Mouse (Mus musculus): ENCODE measurements around the gene Cd300lg. TPM values are rescaled to one million over a fixed set of nuclear protein-coding genes. Genes with fewer than 3 reads are reported as not detected.

The Cd300lg gene
- polyA plus RNA-seq, 1 experiment = not detected

- peaks cover 2% of the 10 kb centered on the region; the same call in 1 of the 2 replicates for H3K9me3 ChIP-seq (ENCODE audit: control insufficient read depth, low read length)
- TF ChIP-seq TAL1 (IDR thresholded peaks at IDR 0.05; ENCODE audit: low read length) (no peak), GATA1 (IDR thresholded peaks at IDR 0.05; ENCODE audit: low read length) (no peak)
- no peaks in the 10 kb centered on the region for H3K36me3 ChIP-seq (ENCODE audit: control insufficient read depth)
- H3K27me3 ChIP-seq (ENCODE audit: control insufficient read depth) = peaks cover 5% of the 10 kb centered on the region
- H3K4me3 ChIP-seq (replicated peaks) = no peak overlapping the region
- H3K4me1 ChIP-seq (ENCODE audit: control insufficient read depth) = no peaks in the 10 kb centered on the region
Observed at GRCm38 (mm10) chr11:102039487-102040137, 1.7 kb upstream of the Cd300lg start.

- TF ChIP-seq TAL1 (IDR thresholded peaks at IDR 0.05; ENCODE audit: low read length) = no peak
- no peak for TF ChIP-seq GATA1 (IDR thresholded peaks at IDR 0.05; ENCODE audit: low read length)
Observed at GRCm38 (mm10) chr11:102040138-102040524, 1.2 kb upstream of the Cd300lg start.

GRCm38 (mm10) chr11:102040646-102041045 is 663 bp upstream of the Cd300lg start:
- no peaks in the 10 kb centered on the region for H3K4me1 ChIP-seq (ENCODE audit: control insufficient read depth)
- TF ChIP-seq TAL1 (IDR thresholded peaks at IDR 0.05; ENCODE audit: low read length) = no peak
- no peak for TF ChIP-seq GATA1 (IDR thresholded peaks at IDR 0.05; ENCODE audit: low read length)
- H3K9me3 ChIP-seq (ENCODE audit: control insufficient read depth, low read length) = peaks cover 6% of the 10 kb centered on the region
- no peaks in the 10 kb centered on the region for H3K36me3 ChIP-seq (ENCODE audit: control insufficient read depth)
- H3K4me3 ChIP-seq (replicated peaks) = no peak overlapping the region
- H3K27me3 ChIP-seq (ENCODE audit: control insufficient read depth) = peaks cover 5% of the 10 kb centered on the region

More at GRCm38 (mm10) chr11:102040138-102040524, 1.2 kb upstream of the Cd300lg start:
- Histone ChIP-seq H3K9me3 (ENCODE audit: control insufficient read depth, low read length) (peaks cover 2% of the 10 kb centered on the region; the same call in 1 of the 2 replicates), H3K4me1 (ENCODE audit: control insufficient read depth) (no peaks in the 10 kb centered on the region), H3K27me3 (ENCODE audit: control insufficient read depth) (peaks cover 5% of the 10 kb centered on the region), H3K4me3 (replicated peaks) (no peak overlapping the region), H3K36me3 (ENCODE audit: control insufficient read depth) (no peaks in the 10 kb centered on the region)

- TF ChIP-seq GATA1 (IDR thresholded peaks at IDR 0.05; ENCODE audit: low read length) (no peak), TAL1 (IDR thresholded peaks at IDR 0.05; ENCODE audit: low read length) (no peak)
- peaks cover 9% of the 10 kb centered on the region for H3K9me3 ChIP-seq (ENCODE audit: control insufficient read depth, low read length)
- H3K4me1 ChIP-seq (ENCODE audit: control insufficient read depth) = no peaks in the 10 kb centered on the region
Observed at GRCm38 (mm10) chr11:102042971-102043370, 1.7 kb downstream of the Cd300lg start.

GRCm38 (mm10) chr11:102043381-102043780 is 2.1 kb downstream of the Cd300lg start:
- Histone ChIP-seq H3K36me3 (ENCODE audit: control insufficient read depth) (no peaks in the 10 kb centered on the region), H3K27me3 (ENCODE audit: control insufficient read depth) (no peaks in the 10 kb centered on the region; the same call in 1 of the 2 replicates), H3K9me3 (ENCODE audit: control insufficient read depth, low read length) (peaks cover 9% of the 10 kb centered on the region), H3K4me3 (replicated peaks) (no peak overlapping the region), H3K4me1 (ENCODE audit: control insufficient read depth) (no peaks in the 10 kb centered on the region)
- TF ChIP-seq TAL1 (IDR thresholded peaks at IDR 0.05; ENCODE audit: low read length) (no peak), GATA1 (IDR thresholded peaks at IDR 0.05; ENCODE audit: low read length) (no peak)

More at GRCm38 (mm10) chr11:102042971-102043370, 1.7 kb downstream of the Cd300lg start:
- no peak overlapping the region for H3K4me3 ChIP-seq (replicated peaks)
- no peaks in the 10 kb centered on the region for H3K36me3 ChIP-seq (ENCODE audit: control insufficient read depth)
- no peaks in the 10 kb centered on the region; the same call in 1 of the 2 replicates for H3K27me3 ChIP-seq (ENCODE audit: control insufficient read depth)

GRCm38 (mm10) chr11:102044691-102045212 is 3.4 kb downstream of the Cd300lg start:
- Histone ChIP-seq H3K36me3 (ENCODE audit: control insufficient read depth) (no peaks in the 10 kb centered on the region), H3K27me3 (ENCODE audit: control insufficient read depth) (no peaks in the 10 kb centered on the region), H3K9me3 (ENCODE audit: control insufficient read depth, low read length) (peaks cover 9% of the 10 kb centered on the region), H3K4me1 (ENCODE audit: control insufficient read depth) (no peaks in the 10 kb centered on the region), H3K4me3 (replicated peaks) (no peak overlapping the region)
- no peak for TF ChIP-seq GATA1 (IDR thresholded peaks at IDR 0.05; ENCODE audit: low read length)
- no peak for TF ChIP-seq TAL1 (IDR thresholded peaks at IDR 0.05; ENCODE audit: low read length)

GRCm38 (mm10) chr11:102046607-102047006 is 5.3 kb downstream of the Cd300lg start:
- no peaks in the 10 kb centered on the region for H3K27me3 ChIP-seq (ENCODE audit: control insufficient read depth)
- no peak overlapping the region for H3K4me3 ChIP-seq (replicated peaks)
- no peaks in the 10 kb centered on the region for H3K36me3 ChIP-seq (ENCODE audit: control insufficient read depth)
- no peaks in the 10 kb centered on the region for H3K4me1 ChIP-seq (ENCODE audit: control insufficient read depth)
- TF ChIP-seq GATA1 (IDR thresholded peaks at IDR 0.05; ENCODE audit: low read length) = no peak
- TF ChIP-seq TAL1 (IDR thresholded peaks at IDR 0.05; ENCODE audit: low read length) = no peak
- H3K9me3 ChIP-seq (ENCODE audit: control insufficient read depth, low read length) = peaks cover 7% of the 10 kb centered on the region

GRCm38 (mm10) chr11:102049875-102050482 is 8.7 kb downstream of the Cd300lg start:
- TF ChIP-seq GATA1 (IDR thresholded peaks at IDR 0.05; ENCODE audit: low read length) = no peak
- H3K9me3 ChIP-seq (ENCODE audit: control insufficient read depth, low read length) = peaks cover 7% of the 10 kb centered on the region
- H3K36me3 ChIP-seq (ENCODE audit: control insufficient read depth) = no peaks in the 10 kb centered on the region
- H3K27me3 ChIP-seq (ENCODE audit: control insufficient read depth) = peaks cover 6% of the 10 kb centered on the region; the same call in 1 of the 2 replicates
- H3K4me3 ChIP-seq (replicated peaks) = no peak overlapping the region
- H3K4me1 ChIP-seq (ENCODE audit: control insufficient read depth) = no peaks in the 10 kb centered on the region

GRCm38 (mm10) chr11:102051541-102051940 is 10.2 kb downstream of the Cd300lg start:
- no peaks in the 10 kb centered on the region for H3K4me1 ChIP-seq (ENCODE audit: control insufficient read depth)
- TF ChIP-seq TAL1 (IDR thresholded peaks at IDR 0.05; ENCODE audit: low read length) = no peak
- no peak for TF ChIP-seq GATA1 (IDR thresholded peaks at IDR 0.05; ENCODE audit: low read length)
- peaks cover 6% of the 10 kb centered on the region for H3K27me3 ChIP-seq (ENCODE audit: control insufficient read depth)
- no peak overlapping the region for H3K4me3 ChIP-seq (replicated peaks)
- H3K9me3 ChIP-seq (ENCODE audit: control insufficient read depth, low read length) = no peaks in the 10 kb centered on the region
- H3K36me3 ChIP-seq (ENCODE audit: control insufficient read depth) = no peaks in the 10 kb centered on the region
